Mouse (Mus musculus) stomach, embryonic 15.5 days (tissue): ENCODE data around the gene Npas3. TPM values are rescaled to one million over a fixed set of nuclear protein-coding genes. Genes with fewer than 3 reads are reported as not detected.

ENCODE experiments used
- ATAC-seq: fragments of 200-750 bp; cut with Nextera tagmentation; 2 replicates; pipeline ENCODE4 v1.8.0; 2017; ENCODE audit warnings: low read depth, moderate number of reproducible peaks, moderate TSS enrichment; ENCODE audit not compliant: insufficient read depth, low FRiP score
- H3K27ac ChIP-seq: fragments of 300-500 bp; sonication (generic); 2 replicates; pipeline ENCODE4 v1.5.1; 2015; ENCODE audit warnings: mild to moderate bottlenecking, inconsistent platforms
- H3K27me3 ChIP-seq: fragments of 300-500 bp; sonication (generic); replicated peaks from 2 replicates; pipeline ENCODE4 v1.6.1; 2015; ENCODE audit warnings: inconsistent platforms
- H3K36me3 ChIP-seq: fragments of 300-500 bp; sonication (generic); 2 replicates; pipeline ENCODE4 v1.6.1; 2015; ENCODE audit warnings: inconsistent platforms
- H3K4me1 ChIP-seq: fragments of 300-500 bp; sonication (generic); 2 replicates; pipeline ENCODE4 v1.6.1; 2015; ENCODE audit warnings: inconsistent platforms
- H3K4me2 ChIP-seq: fragments of 300-500 bp; sonication (generic); 2 replicates; pipeline ENCODE4 v1.6.1; 2015; ENCODE audit warnings: mild to moderate bottlenecking, inconsistent platforms
- H3K4me3 ChIP-seq: fragments of 300-500 bp; sonication (generic); replicated peaks from 2 replicates; pipeline ENCODE4 v1.5.1; 2015; ENCODE audit warnings: inconsistent platforms
- H3K9ac ChIP-seq: fragments of 300-500 bp; sonication (generic); 2 replicates; pipeline ENCODE4 v1.6.1; 2015; ENCODE audit warnings: inconsistent platforms
- H3K9me3 ChIP-seq: fragments of 300-500 bp; sonication (generic); 2 replicates; pipeline ENCODE4 v1.6.1; 2016; ENCODE audit warnings: inconsistent platforms
- WGBS: fragments of 180-500 bp; shearing (Covaris S2); methylation state at CpG from one replicate; pipeline ENCODE4 v1.1.7; 2015; 5-methylcytosine and 5-hydroxymethylcytosine counted together
- polyA plus RNA-seq: library from polyadenylated mRNA; unstranded; fragments of >200 nt; fragmentation: Nextera tagmentation; extraction: Ambion mirVana; gene quantifications from 2 replicates; pipeline ENCODE4 v1.2.1, GENCODE M21; 2015

Gene Npas3
- polyA plus RNA-seq, 1 experiment from 2014 or later: 3.0 TPM

GRCm38 (mm10) chr12:54045360-54045759 lies 796.9 kb downstream of the Npas3 start:
- Histone ChIP-seq H3K9me3 (no peaks in the 10 kb centered on the region), H3K27me3 (no peaks in the 10 kb centered on the region), H3K36me3 (no peaks in the 10 kb centered on the region), H3K27ac (no peak overlapping the region), H3K4me3 (no peak overlapping the region), H3K4me1 (no peaks in the 10 kb centered on the region), H3K9ac (no peak overlapping the region), H3K4me2 (no peak overlapping the region)
- WGBS: 79% methylated on average over 4 of the region's 4 CpGs
- ATAC-seq: no peak

- 65% methylated on average over 6 of the region's 6 CpGs for WGBS
- Histone ChIP-seq H3K9me3 (no peaks in the 10 kb centered on the region), H3K4me1 (no peaks in the 10 kb centered on the region), H3K36me3 (no peaks in the 10 kb centered on the region), H3K9ac (no peak overlapping the region), H3K27ac (no peak overlapping the region), H3K4me3 (no peak overlapping the region), H3K27me3 (no peaks in the 10 kb centered on the region), H3K4me2 (no peak overlapping the region)
- ATAC-seq: no peak
Observed at GRCm38 (mm10) chr12:54046824-54047223, 798.3 kb downstream of the Npas3 start.

GRCm38 (mm10) chr12:54048126-54048525 lies 799.6 kb downstream of the Npas3 start:
- Histone ChIP-seq H3K27me3 (no peaks in the 10 kb centered on the region), H3K4me3 (no peak overlapping the region)

DNA sequence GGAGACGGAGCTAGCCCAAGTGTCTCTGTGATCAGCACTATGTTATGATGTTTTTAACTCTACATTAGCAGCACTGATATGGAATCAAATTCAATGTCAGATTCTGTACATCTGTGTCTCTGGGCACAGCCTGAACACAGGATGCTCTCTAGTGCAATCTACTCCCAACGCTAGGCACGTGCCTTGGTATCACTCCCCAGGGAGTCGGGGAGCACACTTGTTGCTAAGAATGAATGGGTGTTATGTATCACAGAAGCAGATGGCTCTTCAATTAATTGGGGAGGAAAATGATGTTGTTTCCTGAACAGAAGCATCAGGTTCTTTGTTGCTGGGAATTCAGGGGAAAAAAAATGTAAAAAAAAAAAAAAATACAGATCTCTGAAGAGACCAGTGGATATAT lies 801.4 kb downstream of the Npas3 start:
- WGBS: 80% methylated on average over 4 of the region's 4 CpGs
- Histone ChIP-seq H3K4me3 (no peak overlapping the region), H3K9ac (no peak overlapping the region), H3K9me3 (no peaks in the 10 kb centered on the region), H3K27me3 (no peaks in the 10 kb centered on the region), H3K27ac (no peak overlapping the region), H3K4me1 (no peaks in the 10 kb centered on the region), H3K36me3 (no peaks in the 10 kb centered on the region), H3K4me2 (no peak overlapping the region)
- ATAC-seq: no peak

More at GRCm38 (mm10) chr12:54048126-54048525, 799.6 kb downstream of the Npas3 start:
- H3K4me1 ChIP-seq: no peaks in the 10 kb centered on the region
- H3K9me3 ChIP-seq: no peaks in the 10 kb centered on the region
- H3K4me2 ChIP-seq: no peak overlapping the region
- ATAC-seq: no peak
- no peak overlapping the region for H3K9ac ChIP-seq
- 87% methylated on average over 5 of the region's 5 CpGs for WGBS
- no peaks in the 10 kb centered on the region for H3K36me3 ChIP-seq
- H3K27ac ChIP-seq: no peak overlapping the region

- Histone ChIP-seq H3K4me2 (no peak overlapping the region), H3K9me3 (no peaks in the 10 kb centered on the region), H3K27ac (no peak overlapping the region), H3K27me3 (no peaks in the 10 kb centered on the region), H3K4me1 (no peaks in the 10 kb centered on the region), H3K36me3 (no peaks in the 10 kb centered on the region), H3K9ac (no peak overlapping the region), H3K4me3 (no peak overlapping the region)
- ATAC-seq: no peak
- 58% methylated on average over 3 of the region's 3 CpGs for WGBS
Observed at GRCm38 (mm10) chr12:54052939-54053338, 804.5 kb downstream of the Npas3 start.

DNA sequence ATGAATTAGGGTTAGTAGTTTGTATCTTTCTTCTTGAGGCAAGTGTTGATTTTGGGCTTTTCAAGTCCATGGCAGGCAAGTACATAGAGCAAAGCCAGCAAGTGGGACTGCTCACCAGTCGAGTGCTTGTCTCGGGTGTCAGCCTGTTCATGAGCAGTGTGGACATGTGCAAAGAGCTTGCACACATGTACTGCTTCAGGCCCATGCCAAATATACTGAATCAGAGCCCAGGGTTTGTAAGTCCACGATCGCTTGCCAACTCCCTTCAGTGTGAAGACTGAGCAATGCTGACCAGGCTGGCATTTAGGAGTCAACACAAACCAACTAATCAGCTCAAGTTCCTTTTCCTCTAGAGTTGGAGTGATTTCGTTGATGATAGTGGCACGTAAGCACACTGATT lies 805.1 kb downstream of the Npas3 start:
- Histone ChIP-seq H3K9me3 (no peaks in the 10 kb centered on the region), H3K4me3 (no peak overlapping the region), H3K27ac (no peak overlapping the region), H3K4me2 (no peak overlapping the region), H3K36me3 (no peaks in the 10 kb centered on the region), H3K9ac (no peak overlapping the region), H3K27me3 (no peaks in the 10 kb centered on the region), H3K4me1 (no peaks in the 10 kb centered on the region)
- ATAC-seq: no peak
- WGBS: 91% methylated on average over 6 of the region's 6 CpGs

DNA sequence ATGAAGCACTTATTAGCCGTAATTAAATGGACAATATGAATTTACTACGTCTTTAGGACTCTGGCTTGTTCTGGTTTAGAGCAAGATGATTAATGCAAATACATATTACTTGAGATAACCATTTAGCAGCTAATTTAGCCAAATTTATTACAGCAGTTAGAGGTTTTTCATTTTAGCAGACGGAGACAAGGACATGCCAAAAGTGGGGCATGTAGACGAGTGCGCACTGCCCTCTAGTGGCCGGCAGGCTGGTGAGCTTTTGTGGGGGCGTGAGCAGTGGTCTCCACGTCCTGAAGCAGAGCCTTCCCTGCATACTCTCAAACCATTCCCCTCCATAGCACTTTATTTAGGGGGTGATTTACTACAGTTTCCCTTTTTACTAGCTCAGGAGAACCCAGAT lies 812.3 kb downstream of the Npas3 start:
- ATAC-seq: peak; percentile 50; the same call in 1 of the 2 replicates
- WGBS: 7% methylated on average over 8 of the region's 8 CpGs
- Histone ChIP-seq H3K9ac (no peak overlapping the region), H3K9me3 (no peaks in the 10 kb centered on the region), H3K4me1 (no peaks in the 10 kb centered on the region), H3K4me2 (no peak overlapping the region), H3K4me3 (no peak overlapping the region), H3K27me3 (no peaks in the 10 kb centered on the region), H3K27ac (no peak overlapping the region), H3K36me3 (no peaks in the 10 kb centered on the region)

GRCm38 (mm10) chr12:54061168-54061567 lies 812.7 kb downstream of the Npas3 start:
- WGBS: 46% methylated on average over 6 of the region's 6 CpGs
- Histone ChIP-seq H3K27ac (no peak overlapping the region), H3K36me3 (no peaks in the 10 kb centered on the region), H3K27me3 (no peaks in the 10 kb centered on the region), H3K4me2 (no peak overlapping the region), H3K4me3 (no peak overlapping the region), H3K9me3 (no peaks in the 10 kb centered on the region), H3K9ac (no peak overlapping the region), H3K4me1 (no peaks in the 10 kb centered on the region)
- ATAC-seq: no peak

DNA sequence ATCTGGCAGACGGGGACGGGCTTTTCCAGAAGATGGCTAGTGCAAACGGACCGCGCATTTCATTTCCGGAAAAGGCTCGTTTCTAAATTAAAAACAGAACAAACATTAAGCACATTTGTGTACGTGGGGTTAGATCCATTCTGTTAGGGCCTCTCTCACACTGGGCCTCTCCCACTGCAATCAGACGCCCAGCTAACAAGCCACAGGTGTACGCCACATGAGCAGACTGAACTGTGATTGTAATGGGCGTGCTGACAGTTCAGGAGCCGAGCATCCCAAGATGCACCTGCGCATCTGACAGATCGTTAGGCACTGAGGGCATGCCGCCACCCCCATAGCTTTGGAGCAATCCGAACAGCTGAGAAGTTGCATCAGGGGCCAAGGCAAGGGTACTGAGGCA lies 816.5 kb downstream of the Npas3 start:
- no peak overlapping the region for H3K9ac ChIP-seq
- peaks cover 13% of the 10 kb centered on the region for H3K4me1 ChIP-seq
- H3K27ac ChIP-seq: no peak overlapping the region
- H3K4me2 ChIP-seq: no peak overlapping the region
- peaks cover 22% of the 10 kb centered on the region for H3K27me3 ChIP-seq
- no peaks in the 10 kb centered on the region for H3K9me3 ChIP-seq
- no peak for ATAC-seq
- 76% methylated on average over 16 of the region's 16 CpGs for WGBS
- H3K4me3 ChIP-seq: no peak overlapping the region
- H3K36me3 ChIP-seq: no peaks in the 10 kb centered on the region

DNA sequence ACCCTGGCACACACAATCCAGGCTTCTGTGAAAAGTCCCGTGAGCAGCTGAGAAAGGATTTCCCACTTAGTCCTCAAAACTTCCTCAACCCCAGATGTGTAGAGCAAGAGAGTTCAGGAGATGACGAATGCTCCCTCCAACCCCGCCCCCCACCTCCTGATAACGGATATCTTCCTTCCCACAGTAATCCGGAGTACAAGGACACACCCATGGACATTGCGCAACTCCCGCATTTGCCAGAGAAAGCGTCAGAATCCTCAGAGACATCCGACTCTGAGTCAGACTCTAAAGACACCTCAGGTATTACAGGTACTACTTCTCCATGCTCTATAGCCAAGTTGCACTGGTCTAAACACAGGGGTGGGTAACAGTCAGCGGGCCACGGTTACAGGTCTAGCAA lies 817.1 kb downstream of the Npas3 start:
- H3K9me3 ChIP-seq: no peaks in the 10 kb centered on the region
- 63% methylated on average over 11 of the region's 11 CpGs for WGBS
- H3K36me3 ChIP-seq: no peaks in the 10 kb centered on the region
- H3K9ac ChIP-seq: no peak overlapping the region
- H3K4me3 ChIP-seq: no peak overlapping the region
- peaks cover 22% of the 10 kb centered on the region for H3K27me3 ChIP-seq
- no peak overlapping the region for H3K27ac ChIP-seq
- ATAC-seq: no peak
- no peak overlapping the region for H3K4me2 ChIP-seq
- peaks cover 13% of the 10 kb centered on the region for H3K4me1 ChIP-seq

- Histone ChIP-seq H3K4me2 (peak overlapping the region; percentile 87), H3K9me3 (no peaks in the 10 kb centered on the region), H3K27me3 (peaks cover 22% of the 10 kb centered on the region), H3K27ac (no peak overlapping the region), H3K4me1 (peaks cover 13% of the 10 kb centered on the region), H3K36me3 (no peaks in the 10 kb centered on the region), H3K4me3 (peak overlapping the region; percentile 43), H3K9ac (no peak overlapping the region)
- ATAC-seq: no peak
- WGBS: 33% methylated on average over 14 of the region's 14 CpGs
Observed at GRCm38 (mm10) chr12:54067419-54067818, 818.9 kb downstream of the Npas3 start.

GRCm38 (mm10) chr12:54067886-54068756 lies 819.6 kb downstream of the Npas3 start:
- Histone ChIP-seq H3K27me3 (peaks cover 22% of the 10 kb centered on the region), H3K4me2 (peak overlapping the region; percentile 87), H3K27ac (no peak overlapping the region), H3K36me3 (no peaks in the 10 kb centered on the region), H3K9me3 (no peaks in the 10 kb centered on the region), H3K4me1 (peaks cover 13% of the 10 kb centered on the region), H3K4me3 (peak overlapping the region; percentile 43), H3K9ac (no peak overlapping the region)
- WGBS: 5% methylated on average over 82 of the region's 84 CpGs
- ATAC-seq: peak; percentile 68
